Mouse (Mus musculus): ENCODE data around the gene Fsip1.

- TF ChIP-seq CHD2 (IDR thresholded peaks at IDR 0.05; ENCODE audit: low read length) (no peak), HCFC1 (IDR thresholded peaks at IDR 0.05; ENCODE audit: low read depth, low read length) (no peak), ZKSCAN1 (IDR thresholded peaks at IDR 0.05; ENCODE audit: borderline replicate concordance, low read depth, low read length) (no peak), POLR2A (IDR thresholded peaks at IDR 0.05; ENCODE audit: low read depth, low read length) (no peak), ZNF384 (IDR thresholded peaks at IDR 0.05; ENCODE audit: low read depth, low read length) (no peak), CTCF (conservative IDR thresholded peaks at IDR 0.05 in 1 of 2, IDR thresholded peaks at IDR 0.05 in 1 of 2; ENCODE audit: low read depth in 2 of 2, low read length in 2 of 2) (no peak), SIN3A (IDR thresholded peaks at IDR 0.05; ENCODE audit: low read length) (no peak), MAFK (IDR thresholded peaks at IDR 0.05; ENCODE audit: insufficient replicate concordance, low read length) (no peak), JUN (IDR thresholded peaks at IDR 0.05; ENCODE audit: insufficient read depth, low read depth, low read length) (no peak), ZC3H11A (IDR thresholded peaks at IDR 0.05; ENCODE audit: low read depth, low read length) (no peak)
Observed at GRCm38 (mm10) chr2:118116180-118116579, 140.6 kb downstream of the Fsip1 start.

Measured in CH12.LX (cell line).